Mouse (Mus musculus) cortical plate, adult 2 months (tissue): ENCODE measurements around the gene Vmn2r80.

Experiments used
- CTCF ChIP-seq: fragments of 200-500 bp; IDR thresholded peaks from 2 replicates; pipeline ENCODE4 v1.5.1; 2011; ENCODE audit warnings: mild to moderate bottlenecking, control low read depth, low read length; ENCODE audit not compliant: insufficient read depth; ENCODE audit errors: extremely low read depth
- POLR2A ChIP-seq: fragments of 200-500 bp; IDR thresholded peaks from 2 replicates; pipeline ENCODE4 v1.6.1; 2011; ENCODE audit warnings: mild to moderate bottlenecking, low read length, control low read depth; ENCODE audit not compliant: insufficient read depth; ENCODE audit errors: extremely low read depth

- TF ChIP-seq POLR2A (no peak), CTCF (no peak)
Measured at GRCm38 (mm10) chr10:79222214-79222613, 73.6 kb downstream of the Vmn2r80 start.
